Mouse (Mus musculus) lung, postnatal 0 days (tissue): ENCODE measurements around the gene Rpl29. TPM values are rescaled to one million over a fixed set of nuclear protein-coding genes. Genes with fewer than 3 reads are reported as not detected.

Experiments
- ATAC-seq: fragments of 200-750 bp; cut with Nextera tagmentation; 2 replicates; pipeline ENCODE4 v1.8.0; 2017; ENCODE audit warnings: moderate library complexity
- DNase-seq: peaks from one replicate; pipeline ENCODE4 v3.0.0-alpha.2; 2016; ENCODE audit warnings: low spot score
- H3K27ac ChIP-seq: fragments of 300-500 bp; sonication (generic); 2 replicates; pipeline ENCODE4 v1.5.1; 2014; ENCODE audit warnings: antibody characterized with exemption, mild to moderate bottlenecking, low read length, mixed read lengths
- H3K27me3 ChIP-seq: fragments of 300-500 bp; sonication (generic); replicated peaks from 2 replicates; pipeline ENCODE4 v1.6.1; 2014; ENCODE audit warnings: low read length, mixed read lengths; ENCODE audit not compliant: insufficient read depth
- H3K36me3 ChIP-seq: fragments of 300-500 bp; sonication (generic); 2 replicates; pipeline ENCODE4 v1.6.1; 2014; ENCODE audit warnings: low read length, mixed read lengths; ENCODE audit not compliant: insufficient read depth
- H3K4me1 ChIP-seq: fragments of 300-500 bp; sonication (generic); 2 replicates; pipeline ENCODE4 v1.6.1; 2014; ENCODE audit warnings: antibody characterized with exemption, low read depth, low read length, mixed read lengths; ENCODE audit not compliant: insufficient read depth
- H3K4me2 ChIP-seq: fragments of 300-500 bp; sonication (generic); replicated peaks from 2 replicates; pipeline ENCODE4 v1.6.1; 2014; ENCODE audit warnings: low read depth, mild to moderate bottlenecking, low read length, moderate library complexity, mixed read lengths
- H3K4me3 ChIP-seq: fragments of 300-500 bp; sonication (generic); 2 replicates; pipeline ENCODE4 v1.5.1; 2014; ENCODE audit warnings: low read depth, low read length
- H3K9ac ChIP-seq: fragments of 300-500 bp; sonication (generic); replicated peaks from 2 replicates; pipeline ENCODE4 v1.6.1; 2014; ENCODE audit warnings: low read depth, mild to moderate bottlenecking
- H3K9me3 ChIP-seq: fragments of 300-500 bp; sonication (generic); 2 replicates; pipeline ENCODE4 v1.6.1; 2016; ENCODE audit warnings: low read length, mixed read lengths
- CTCF ChIP-seq: IDR thresholded peaks from 2 replicates; pipeline ENCODE4 v1.5.1; 2016; ENCODE audit warnings: antibody characterized with exemption, mild to moderate bottlenecking
- EP300 ChIP-seq: IDR thresholded peaks from 2 replicates; pipeline ENCODE4 v1.6.1; 2016; ENCODE audit warnings: antibody characterized with exemption, mild to moderate bottlenecking, control low read depth
- WGBS: fragments of 180-500 bp; shearing (Covaris S2); extraction: QIAGEN DNeasy Blood & Tissue Kit; methylation state at CpG from one replicate; pipeline ENCODE4 v1.1.7; 2014; 5-methylcytosine and 5-hydroxymethylcytosine counted together
- polyA plus RNA-seq: library from polyadenylated mRNA; unstranded; fragments of >200 nt; fragmentation: Nextera tagmentation; extraction: Ambion mirVana; gene quantifications from 2 replicates; pipeline ENCODE4 v1.2.1, GENCODE M21; 2015

Gene Rpl29
- polyA plus RNA-seq, 1 experiment from 2014 or later = 737 TPM

DNA sequence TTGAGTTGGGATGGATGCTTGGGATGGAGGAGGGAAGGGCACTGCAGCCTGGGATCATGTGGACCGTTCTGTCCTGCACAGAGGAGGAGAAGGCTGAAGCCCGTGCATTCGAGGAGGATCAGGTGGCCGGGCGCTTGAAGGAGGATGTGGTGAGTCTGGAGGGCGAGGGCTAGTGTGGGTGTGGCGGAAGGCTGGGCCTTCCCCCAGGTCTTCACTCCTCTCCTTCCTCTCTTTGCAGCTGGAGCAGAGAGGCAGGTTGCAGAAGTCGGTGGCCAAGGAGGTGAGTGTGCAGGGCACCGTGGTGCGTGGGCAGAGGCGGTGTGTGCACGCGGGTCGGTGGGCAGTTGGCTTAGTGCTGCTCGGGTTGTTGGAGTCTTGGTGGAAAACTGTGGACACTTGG is 51.8 kb downstream of the Rpl29 start:
- DNase-seq = no peak

More for the DNA sequence above, 51.8 kb downstream of the Rpl29 start:
- 91% methylated on average over 14 of the region's 15 CpGs for WGBS
- no peak for TF ChIP-seq CTCF
- no peak for TF ChIP-seq EP300
- no peak overlapping the region for H3K27ac ChIP-seq
- no peak overlapping the region for H3K4me3 ChIP-seq
- peaks cover 9% of the 10 kb centered on the region; the same call in 1 of the 2 replicates for H3K4me1 ChIP-seq
- no peak overlapping the region for H3K4me2 ChIP-seq
- ATAC-seq = no peak
- no peaks in the 10 kb centered on the region for H3K9me3 ChIP-seq
- no peak overlapping the region for H3K9ac ChIP-seq
- H3K27me3 ChIP-seq = no peaks in the 10 kb centered on the region
- H3K36me3 ChIP-seq = peaks cover 13% of the 10 kb centered on the region; the same call in 1 of the 2 replicates

Other genes with a start within 250 kb of the Rpl29 start
- gene Ppm1m, start 229.7 kb upstream of the Rpl29 start, polyA plus RNA-seq = 33.4 and 37.2 TPM in 2 replicates
- gene Twf2, start 226.3 kb upstream of the Rpl29 start, polyA plus RNA-seq = 64.2 and 64.6 TPM in 2 replicates
- gene Tlr9, start 206.9 kb upstream of the Rpl29 start, polyA plus RNA-seq = 0.12 and 0.15 TPM in 2 replicates
- 292 and 310 TPM in 2 replicates for gene Alas1, start 180.8 kb upstream of the Rpl29 start, polyA plus RNA-seq
- gene Poc1a, start 148.4 kb upstream of the Rpl29 start, polyA plus RNA-seq = 9.7 and 9.9 TPM in 2 replicates
- gene Dusp7, start 60.8 kb upstream of the Rpl29 start, polyA plus RNA-seq = 25.7 and 27.8 TPM in 2 replicates
- gene Acy1, start 8.9 kb downstream of the Rpl29 start, polyA plus RNA-seq = 8.5 and 12.5 TPM in 2 replicates
- 31.1 and 36.8 TPM in 2 replicates for gene Abhd14b, start 18.0 kb downstream of the Rpl29 start, polyA plus RNA-seq
- gene Abhd14a, start 18.2 kb downstream of the Rpl29 start, polyA plus RNA-seq = 21.7 and 26.9 TPM in 2 replicates
- 29.4 and 30.6 TPM in 2 replicates for gene Pcbp4, start 23.8 kb downstream of the Rpl29 start, polyA plus RNA-seq
- 0.13 and 0.20 TPM in 2 replicates for gene Gpr62, start 36.5 kb downstream of the Rpl29 start, polyA plus RNA-seq
- 19.4 and 21.7 TPM in 2 replicates for gene Rrp9, start 46.5 kb downstream of the Rpl29 start, polyA plus RNA-seq
- gene Parp3, start 47.5 kb downstream of the Rpl29 start, polyA plus RNA-seq = 21.5 and 24.0 TPM in 2 replicates
- gene Iqcf1, start 70.5 kb downstream of the Rpl29 start, polyA plus RNA-seq = not detected in 2 replicates
- gene Iqcf5, start 85.1 kb downstream of the Rpl29 start, polyA plus RNA-seq = not detected in 2 replicates
- not detected in 2 replicates for gene Iqcf3, start 132.2 kb downstream of the Rpl29 start, polyA plus RNA-seq
- gene Iqcf4, start 141.5 kb downstream of the Rpl29 start, polyA plus RNA-seq = not detected in 2 replicates
- not detected in 2 replicates for gene Iqcf6, start 197.1 kb downstream of the Rpl29 start, polyA plus RNA-seq
- gene Grm2, start 226.6 kb downstream of the Rpl29 start, polyA plus RNA-seq = not detected in 2 replicates